Mouse (Mus musculus) layer of hippocampus, postnatal 25 days (tissue): ENCODE results near the gene Gm17469. TPM values are rescaled to one million over a fixed set of nuclear protein-coding genes. Genes with fewer than 3 reads are reported as not detected.
"Not testable (repeated sequence)": the region's sequence is repeated elsewhere in the genome, so short reads cannot be mapped to it uniquely, and the experiment has no call there.

Source experiments
- DNase-seq, 2 experiments: peaks; one replicate each; pipeline ENCODE4 v3.0.0; 2022; ENCODE audit warnings: mixed read lengths in 2 of 2, low spot score in 1 of 2; ENCODE audit errors: extremely low spot score in 1 of 2
- total RNA-seq, 2 experiments: library from RNA; stranded (reverse); gene quantifications; 2 replicates each; pipeline ENCODE4 v1.2.3; 2021

The Gm17469 gene
- not detected for total RNA-seq

DNA sequence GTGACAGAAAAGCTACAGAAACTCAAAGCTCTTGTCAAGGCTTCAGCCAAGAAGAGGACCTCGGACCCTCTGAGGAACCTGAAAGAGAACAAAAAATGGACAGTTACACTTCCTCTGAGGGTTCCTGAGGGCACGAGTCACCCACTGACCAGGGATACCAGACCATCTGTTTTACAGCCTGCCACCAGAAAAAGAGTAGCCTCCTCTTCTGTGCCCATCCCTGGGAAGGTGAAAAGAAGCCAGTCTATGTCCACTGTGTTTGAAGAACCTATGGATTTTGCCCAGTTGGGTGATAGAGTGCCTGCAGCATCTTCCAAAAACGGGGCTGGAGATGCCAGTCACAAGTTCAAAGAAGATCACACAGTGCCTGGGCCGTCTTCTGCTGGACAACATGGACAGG is at the start of gene Gm17469:
Gm17469 (plus strand) TSS at position 301 of the 400 bp plus-strand sequence.
- DNase-seq = not testable (repeated sequence)

Other genes with a start within 250 kb of the Gm17469 start
- gene Gm17584, start 129.3 kb upstream of the Gm17469 start, total RNA-seq = not detected